Mouse (Mus musculus): ENCODE measurements at regions not wholly inside any gene's neighbourhood (a gene's known extent, or its start where the extent isn't known, plus 50 kb on each side); places are given as distances from the start of the nearest gene placed in this dataset.

- no peak for TF ChIP-seq CTCF (IDR thresholded peaks at IDR 0.05)
- no peak for TF ChIP-seq POLR2A (IDR thresholded peaks at IDR 0.05; ENCODE audit: insufficient read depth, low read depth, low read length)
- no peak for TF ChIP-seq EP300 (IDR thresholded peaks at IDR 0.05; ENCODE audit: insufficient read depth, low read depth, low read length)
These were observed 183.1 kb downstream of the Tpra1 start for GRCm38 (mm10) chr6:89085151-89085550.
